Mouse (Mus musculus) testis, adult 2 months (tissue): ENCODE measurements around the gene Herpud1. TPM values are rescaled to one million over a fixed set of nuclear protein-coding genes. Genes with fewer than 3 reads are reported as not detected.

Experiments used
- H3K27ac ChIP-seq: fragments of 200-500 bp; 2 replicates; pipeline ENCODE4 v1.5.1; 2012; ENCODE audit warnings: low read depth, low read length; ENCODE audit not compliant: control insufficient read depth, insufficient read depth
- H3K27me3 ChIP-seq: fragments of 200-500 bp; 2 replicates; pipeline ENCODE4 v1.6.1; 2012; ENCODE audit warnings: mild to moderate bottlenecking, low read length, moderate library complexity; ENCODE audit not compliant: control insufficient read depth, insufficient read depth
- H3K36me3 ChIP-seq: fragments of 200-500 bp; 2 replicates; pipeline ENCODE4 v1.6.1; 2012; ENCODE audit warnings: mild to moderate bottlenecking, low read length; ENCODE audit not compliant: control insufficient read depth, insufficient read depth
- H3K4me1 ChIP-seq: fragments of 200-500 bp; 2 replicates; pipeline ENCODE4 v1.6.1; 2012; ENCODE audit warnings: low read length; ENCODE audit not compliant: control insufficient read depth, insufficient read depth
- H3K4me3 ChIP-seq: fragments of 200-500 bp; 2 replicates; pipeline ENCODE4 v1.5.1; 2012; ENCODE audit warnings: low read depth, mild to moderate bottlenecking, low read length, moderate library complexity, mixed read lengths; ENCODE audit not compliant: control insufficient read depth
- CTCF ChIP-seq: fragments of 200-500 bp; IDR thresholded peaks from 2 replicates; pipeline ENCODE4 v1.5.1; 2012; ENCODE audit warnings: low read depth, mild to moderate bottlenecking, inconsistent platforms, low read length, moderate library complexity; ENCODE audit not compliant: control insufficient read depth, insufficient read depth, insufficient replicate concordance
- POLR2A ChIP-seq: fragments of 200-500 bp; IDR thresholded peaks from 2 replicates; pipeline ENCODE4 v1.6.1; 2012; ENCODE audit warnings: low read depth, mild to moderate bottlenecking, inconsistent platforms, low read length, moderate library complexity; ENCODE audit not compliant: control insufficient read depth
- polyA plus RNA-seq: library from polyadenylated mRNA; depleted of rRNA; stranded (reverse); fragments of >200 nt; gene quantifications from 2 replicates; pipeline ENCODE4 v1.2.3, GENCODE M21; 2012

The Herpud1 gene
- polyA plus RNA-seq, 1 experiment = 227 TPM

DNA sequence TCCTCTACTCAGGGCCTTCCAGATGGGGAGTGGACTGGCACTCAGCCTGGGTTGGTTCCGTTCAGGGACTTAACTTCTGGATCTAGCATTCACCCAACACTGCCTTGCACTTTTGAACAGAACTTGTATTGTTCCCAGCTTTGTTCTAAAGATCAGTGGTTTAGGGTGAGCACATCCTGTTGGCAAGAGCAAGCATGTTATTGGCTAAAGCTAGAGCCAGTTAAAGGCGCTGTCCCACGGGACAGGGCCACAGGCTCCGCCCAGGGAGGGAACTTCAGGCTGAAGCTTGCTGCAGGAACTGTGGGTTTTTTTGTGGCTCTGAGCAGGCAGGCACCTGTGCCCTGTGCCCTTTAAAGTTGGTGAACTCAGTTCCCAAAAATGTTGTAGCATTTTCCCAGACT is 22.9 kb upstream of the Herpud1 start:
- Histone ChIP-seq H3K4me3 (no peak overlapping the region), H3K36me3 (no peaks in the 10 kb centered on the region), H3K27ac (peak overlapping the region; percentile 73; the same call in 1 of the 2 replicates), H3K4me1 (peaks cover 5% of the 10 kb centered on the region), H3K27me3 (no peaks in the 10 kb centered on the region)
- TF ChIP-seq POLR2A = no peak

- peak overlapping the region; percentile 18; the same call in 1 of the 2 replicates for H3K27ac ChIP-seq
- H3K4me1 ChIP-seq = peaks cover 5% of the 10 kb centered on the region
- TF ChIP-seq CTCF = no peak
- no peak for TF ChIP-seq POLR2A
These were observed 22.3 kb upstream of the Herpud1 start for GRCm38 (mm10) chr8:94363906-94364305.

GRCm38 (mm10) chr8:94364686-94365312 is 21.4 kb upstream of the Herpud1 start:
- Histone ChIP-seq H3K27me3 (no peaks in the 10 kb centered on the region), H3K4me3 (no peak overlapping the region), H3K36me3 (no peaks in the 10 kb centered on the region), H3K27ac (no peak overlapping the region), H3K4me1 (peaks cover 5% of the 10 kb centered on the region)
- TF ChIP-seq CTCF = no peak
- no peak for TF ChIP-seq POLR2A

More at GRCm38 (mm10) chr8:94363906-94364305, 22.3 kb upstream of the Herpud1 start:
- no peaks in the 10 kb centered on the region for H3K36me3 ChIP-seq
- no peak overlapping the region for H3K4me3 ChIP-seq
- H3K27me3 ChIP-seq = no peaks in the 10 kb centered on the region

- no peak overlapping the region for H3K27ac ChIP-seq
- peaks cover 5% of the 10 kb centered on the region for H3K4me1 ChIP-seq
- no peak overlapping the region for H3K4me3 ChIP-seq
- TF ChIP-seq POLR2A = no peak
- TF ChIP-seq CTCF = no peak
- H3K36me3 ChIP-seq = no peaks in the 10 kb centered on the region
- H3K27me3 ChIP-seq = no peaks in the 10 kb centered on the region
These were observed 20.7 kb upstream of the Herpud1 start for GRCm38 (mm10) chr8:94365410-94365981.

DNA sequence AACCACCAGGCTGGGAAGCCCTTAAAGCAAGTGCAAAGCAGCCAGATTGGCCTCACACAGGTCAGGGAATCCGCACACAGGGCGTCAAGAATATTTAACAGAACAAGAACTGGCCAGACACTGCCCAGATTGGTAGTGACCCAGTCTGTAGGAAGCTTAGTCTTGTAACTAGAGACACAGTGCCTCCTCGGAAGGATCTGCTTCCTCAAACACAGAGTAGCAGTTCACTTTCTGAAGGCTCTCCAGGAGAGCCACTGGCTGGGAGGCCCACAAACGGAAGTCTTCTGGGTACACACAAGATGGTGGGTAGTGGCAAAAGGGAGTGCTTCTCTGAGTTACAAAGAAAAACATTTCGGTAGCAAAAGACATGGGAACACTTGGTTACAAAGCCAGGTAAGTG is 15.4 kb upstream of the Herpud1 start:
- TF ChIP-seq CTCF (no peak), POLR2A (no peak)
- H3K4me1 ChIP-seq = no peaks in the 10 kb centered on the region
- H3K27ac ChIP-seq = no peak overlapping the region
- no peaks in the 10 kb centered on the region for H3K27me3 ChIP-seq
- H3K4me3 ChIP-seq = no peak overlapping the region
- no peaks in the 10 kb centered on the region for H3K36me3 ChIP-seq

- TF ChIP-seq CTCF (no peak), POLR2A (no peak)
- Histone ChIP-seq H3K4me1 (peaks cover 6% of the 10 kb centered on the region), H3K27ac (no peak overlapping the region), H3K27me3 (no peaks in the 10 kb centered on the region), H3K4me3 (no peak overlapping the region), H3K36me3 (no peaks in the 10 kb centered on the region)
These were observed 13.2 kb upstream of the Herpud1 start for GRCm38 (mm10) chr8:94372955-94373599.

GRCm38 (mm10) chr8:94375551-94375991 is 10.7 kb upstream of the Herpud1 start:
- Histone ChIP-seq H3K36me3 (no peaks in the 10 kb centered on the region), H3K4me3 (no peak overlapping the region), H3K27me3 (no peaks in the 10 kb centered on the region), H3K4me1 (peaks cover 8% of the 10 kb centered on the region), H3K27ac (no peak overlapping the region)
- no peak for TF ChIP-seq POLR2A
- no peak for TF ChIP-seq CTCF
